Mouse (Mus musculus): ENCODE data around the gene Plcg2. TPM values are rescaled to one million over a fixed set of nuclear protein-coding genes. Genes with fewer than 3 reads are reported as not detected.
A peak's percentile ranks its signal among the peaks of the same experiment; 100 is the strongest.

The Plcg2 gene
- polyA plus RNA-seq, 1 experiment from 2014 or later, result 3.8 TPM

DNA sequence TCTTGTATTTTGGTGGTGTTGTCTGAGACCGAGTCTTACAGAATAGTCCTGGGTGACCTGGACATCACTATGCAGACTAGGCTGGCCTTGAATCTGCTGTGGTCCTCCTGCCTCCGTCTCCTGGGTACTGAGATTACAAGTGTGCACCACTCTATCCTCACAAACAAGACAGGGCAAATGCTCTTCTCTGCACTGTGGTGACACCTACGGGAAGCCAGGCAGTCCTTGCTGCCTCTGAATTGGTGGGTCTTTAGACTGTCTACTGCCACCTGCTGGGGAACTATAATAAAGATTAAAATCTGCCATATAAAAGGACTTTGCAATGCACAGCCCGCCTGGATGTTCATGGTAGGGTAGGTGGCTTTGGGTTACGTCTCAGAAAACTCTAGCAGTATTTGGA, 32.8 kb upstream of the Plcg2 start:
- whole genome bisulfite sequencing, result 38% methylated on average over 5 of the region's 5 CpGs
- H3K4me2 ChIP-seq (ENCODE audit: low read depth, low read length), result no peak overlapping the region

GRCm38 (mm10) chr8:117467466-117467865, 30.6 kb upstream of the Plcg2 start:
- H3K36me3 ChIP-seq (ENCODE audit: control insufficient read depth, insufficient read depth, low read length), result no peaks in the 10 kb centered on the region
- no peak overlapping the region for H3K27ac ChIP-seq (replicated peaks; ENCODE audit: low read depth, low read length)
- WGBS, result 85% methylated on average over 10 of the region's 10 CpGs
- no peak for DNase-seq (ENCODE audit: low spot score)
- no peak overlapping the region for H3K4me3 ChIP-seq (ENCODE audit: low read depth, low read length)
- ATAC-seq (ENCODE audit: low read depth), result no peak
- H3K4me2 ChIP-seq (ENCODE audit: low read depth, low read length), result no peak overlapping the region
- H3K4me1 ChIP-seq (ENCODE audit: control insufficient read depth, insufficient read depth, low read length), result 0 out of 2 replicates have a peak, but pooled peaks cover 4% of the 10 kb centered on the region
- H3K27me3 ChIP-seq (replicated peaks; ENCODE audit: control insufficient read depth, insufficient read depth, low read length), result no peaks in the 10 kb centered on the region
- no peak overlapping the region for H3K9ac ChIP-seq (ENCODE audit: low read depth, low read length)
- no peaks in the 10 kb centered on the region for H3K9me3 ChIP-seq (ENCODE audit: control insufficient read depth, low read length)

More for the DNA sequence above, 32.8 kb upstream of the Plcg2 start:
- Histone ChIP-seq H3K36me3 (ENCODE audit: control insufficient read depth, insufficient read depth, low read length) (no peaks in the 10 kb centered on the region), H3K9ac (ENCODE audit: low read depth, low read length) (no peak overlapping the region), H3K9me3 (ENCODE audit: control insufficient read depth, low read length) (no peaks in the 10 kb centered on the region), H3K4me1 (ENCODE audit: control insufficient read depth, insufficient read depth, low read length) (0 out of 2 replicates have a peak, but pooled peaks cover 4% of the 10 kb centered on the region), H3K27ac (replicated peaks; ENCODE audit: low read depth, low read length) (no peak overlapping the region), H3K4me3 (ENCODE audit: low read depth, low read length) (no peak overlapping the region), H3K27me3 (replicated peaks; ENCODE audit: control insufficient read depth, insufficient read depth, low read length) (no peaks in the 10 kb centered on the region)
- peak; percentile 69 for ATAC-seq (ENCODE audit: low read depth)
- peak; percentile 94 for DNase-seq (ENCODE audit: low spot score)

GRCm38 (mm10) chr8:117469431-117470341, 28.4 kb upstream of the Plcg2 start:
- H3K27me3 ChIP-seq (replicated peaks; ENCODE audit: control insufficient read depth, insufficient read depth, low read length), result no peaks in the 10 kb centered on the region
- ATAC-seq (ENCODE audit: low read depth) (peak; percentile 21; the same call in 1 of the 2 replicates), DNase-seq (ENCODE audit: low spot score) (no peak)
- no peak overlapping the region; the same call in 1 of the 2 replicates for H3K9ac ChIP-seq (ENCODE audit: low read depth, low read length)
- no peak overlapping the region for H3K27ac ChIP-seq (replicated peaks; ENCODE audit: low read depth, low read length)
- no peaks in the 10 kb centered on the region for H3K9me3 ChIP-seq (ENCODE audit: control insufficient read depth, low read length)
- H3K4me3 ChIP-seq (ENCODE audit: low read depth, low read length), result peak overlapping the region; percentile 27; the same call in 1 of the 2 replicates
- WGBS, result 36% methylated on average over 15 of the region's 16 CpGs
- H3K4me1 ChIP-seq (ENCODE audit: control insufficient read depth, insufficient read depth, low read length), result 0 out of 2 replicates have a peak, but pooled peaks cover 4% of the 10 kb centered on the region
- no peaks in the 10 kb centered on the region for H3K36me3 ChIP-seq (ENCODE audit: control insufficient read depth, insufficient read depth, low read length)
- peak overlapping the region; percentile 55 for H3K4me2 ChIP-seq (ENCODE audit: low read depth, low read length)

- ATAC-seq (ENCODE audit: low read depth), result peak; percentile 89
- H3K4me1 ChIP-seq (ENCODE audit: control insufficient read depth, insufficient read depth, low read length), result 0 out of 2 replicates have a peak, but pooled peaks cover 4% of the 10 kb centered on the region
- H3K4me3 ChIP-seq (ENCODE audit: low read depth, low read length), result peak overlapping the region; percentile 27
- peak overlapping the region; percentile 55 for H3K4me2 ChIP-seq (ENCODE audit: low read depth, low read length)
- H3K27me3 ChIP-seq (replicated peaks; ENCODE audit: control insufficient read depth, insufficient read depth, low read length), result no peaks in the 10 kb centered on the region
- peak overlapping the region; percentile 38 for H3K9ac ChIP-seq (ENCODE audit: low read depth, low read length)
- H3K36me3 ChIP-seq (ENCODE audit: control insufficient read depth, insufficient read depth, low read length), result no peaks in the 10 kb centered on the region
- no peaks in the 10 kb centered on the region for H3K9me3 ChIP-seq (ENCODE audit: control insufficient read depth, low read length)
- 3% methylated on average over 3 of the region's 14 CpGs for WGBS
- DNase-seq (ENCODE audit: low spot score), result peak; percentile 93
- H3K27ac ChIP-seq (replicated peaks; ENCODE audit: low read depth, low read length), result no peak overlapping the region; the same call in 1 of the 2 replicates
These were observed 27.7 kb upstream of the Plcg2 start for GRCm38 (mm10) chr8:117470342-117470781.

GRCm38 (mm10) chr8:117471174-117471573, 26.9 kb upstream of the Plcg2 start:
- Histone ChIP-seq H3K9me3 (ENCODE audit: control insufficient read depth, low read length) (no peaks in the 10 kb centered on the region), H3K36me3 (ENCODE audit: control insufficient read depth, insufficient read depth, low read length) (no peaks in the 10 kb centered on the region), H3K4me2 (ENCODE audit: low read depth, low read length) (no peak overlapping the region), H3K4me3 (ENCODE audit: low read depth, low read length) (no peak overlapping the region), H3K27me3 (replicated peaks; ENCODE audit: control insufficient read depth, insufficient read depth, low read length) (no peaks in the 10 kb centered on the region), H3K4me1 (ENCODE audit: control insufficient read depth, insufficient read depth, low read length) (0 out of 2 replicates have a peak, but pooled peaks cover 4% of the 10 kb centered on the region), H3K27ac (replicated peaks; ENCODE audit: low read depth, low read length) (no peak overlapping the region), H3K9ac (ENCODE audit: low read depth, low read length) (no peak overlapping the region)
- WGBS, result 10% methylated on average over 3 of the region's 3 CpGs
- DNase-seq (ENCODE audit: low spot score) (peak; percentile 60), ATAC-seq (ENCODE audit: low read depth) (peak; percentile 20; the same call in 1 of the 2 replicates)

GRCm38 (mm10) chr8:117471655-117472054, 26.4 kb upstream of the Plcg2 start:
- DNase-seq (ENCODE audit: low spot score), result no peak
- Histone ChIP-seq H3K27me3 (replicated peaks; ENCODE audit: control insufficient read depth, insufficient read depth, low read length) (no peaks in the 10 kb centered on the region), H3K27ac (replicated peaks; ENCODE audit: low read depth, low read length) (no peak overlapping the region), H3K9ac (ENCODE audit: low read depth, low read length) (no peak overlapping the region), H3K4me2 (ENCODE audit: low read depth, low read length) (no peak overlapping the region), H3K9me3 (ENCODE audit: control insufficient read depth, low read length) (no peaks in the 10 kb centered on the region), H3K4me3 (ENCODE audit: low read depth, low read length) (no peak overlapping the region), H3K4me1 (ENCODE audit: control insufficient read depth, insufficient read depth, low read length) (0 out of 2 replicates have a peak, but pooled peaks cover 4% of the 10 kb centered on the region), H3K36me3 (ENCODE audit: control insufficient read depth, insufficient read depth, low read length) (no peaks in the 10 kb centered on the region)
- 77% methylated on average over 9 of the region's 9 CpGs for WGBS
- ATAC-seq (ENCODE audit: low read depth), result no peak

DNA sequence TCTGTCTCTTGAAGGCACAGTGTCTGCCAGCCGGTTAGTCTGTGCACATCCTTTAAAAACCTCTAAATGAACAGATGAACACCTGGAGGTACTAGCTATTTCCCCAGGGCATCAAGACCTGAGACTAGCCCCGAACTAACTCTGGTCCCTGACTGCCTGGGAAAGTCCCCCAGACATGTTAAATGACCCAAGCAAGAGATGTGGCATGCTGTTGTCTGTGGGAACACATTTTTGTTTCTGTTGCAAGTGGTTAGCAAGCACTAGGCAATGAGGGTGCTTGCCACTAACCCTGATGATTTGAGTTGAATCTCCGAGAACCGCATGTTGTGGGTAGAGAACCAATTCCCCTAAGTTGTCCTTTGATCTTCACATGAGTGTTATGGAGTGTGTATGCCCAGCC, 25.8 kb upstream of the Plcg2 start:
- Histone ChIP-seq H3K4me1 (ENCODE audit: control insufficient read depth, insufficient read depth, low read length) (0 out of 2 replicates have a peak, but pooled peaks cover 4% of the 10 kb centered on the region), H3K36me3 (ENCODE audit: control insufficient read depth, insufficient read depth, low read length) (no peaks in the 10 kb centered on the region), H3K4me2 (ENCODE audit: low read depth, low read length) (no peak overlapping the region), H3K27ac (replicated peaks; ENCODE audit: low read depth, low read length) (no peak overlapping the region), H3K27me3 (replicated peaks; ENCODE audit: control insufficient read depth, insufficient read depth, low read length) (no peaks in the 10 kb centered on the region), H3K4me3 (ENCODE audit: low read depth, low read length) (no peak overlapping the region), H3K9ac (ENCODE audit: low read depth, low read length) (no peak overlapping the region), H3K9me3 (ENCODE audit: control insufficient read depth, low read length) (no peaks in the 10 kb centered on the region)
- DNase-seq (ENCODE audit: low spot score) (no peak), ATAC-seq (ENCODE audit: low read depth) (no peak)
- 80% methylated on average over 4 of the region's 4 CpGs for WGBS

DNA sequence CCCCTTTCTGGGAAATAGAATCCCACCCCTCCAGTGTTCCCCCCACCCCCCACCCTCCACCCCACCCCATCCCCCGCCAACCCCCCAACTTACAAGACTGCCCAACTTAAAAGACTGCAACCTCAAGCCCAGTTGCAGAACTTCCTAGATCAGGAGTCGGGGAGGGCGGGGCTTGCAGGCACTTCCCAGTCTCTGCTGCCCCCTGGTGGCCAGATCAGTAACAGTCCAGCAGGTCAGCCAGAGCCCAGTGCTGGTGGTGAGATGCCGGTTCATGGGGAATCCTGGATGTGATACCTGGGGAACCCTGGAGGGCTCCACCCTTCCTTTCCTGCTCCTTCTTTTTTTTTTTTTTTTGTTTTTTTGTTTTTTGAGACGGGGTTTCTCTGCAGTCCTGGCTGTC, 23.1 kb upstream of the Plcg2 start:
- DNase-seq (ENCODE audit: low spot score) (peak; percentile 93), ATAC-seq (ENCODE audit: low read depth) (peak; percentile 73)

More for the DNA sequence above, 23.1 kb upstream of the Plcg2 start:
- 0% methylated on average over 3 of the region's 5 CpGs for WGBS
- Histone ChIP-seq H3K27ac (replicated peaks; ENCODE audit: low read depth, low read length) (no peak overlapping the region), H3K9ac (ENCODE audit: low read depth, low read length) (no peak overlapping the region), H3K27me3 (replicated peaks; ENCODE audit: control insufficient read depth, insufficient read depth, low read length) (no peaks in the 10 kb centered on the region), H3K36me3 (ENCODE audit: control insufficient read depth, insufficient read depth, low read length) (no peaks in the 10 kb centered on the region), H3K9me3 (ENCODE audit: control insufficient read depth, low read length) (0 out of 2 replicates have a peak, but pooled peaks cover 6% of the 10 kb centered on the region), H3K4me1 (ENCODE audit: control insufficient read depth, insufficient read depth, low read length) (0 out of 2 replicates have a peak, but pooled peaks cover 4% of the 10 kb centered on the region), H3K4me2 (ENCODE audit: low read depth, low read length) (no peak overlapping the region), H3K4me3 (ENCODE audit: low read depth, low read length) (no peak overlapping the region)

Data from embryonic facial prominence, embryonic 14.5 days (tissue).